Mouse (Mus musculus) ovary, postnatal 36 days (tissue): ENCODE measurements at regions not wholly inside any gene's neighbourhood (a gene's known extent, or its start where the extent isn't known, plus 50 kb on each side); places are given as distances from the start of the nearest gene placed in this dataset.
A peak's percentile ranks its signal among the peaks of the same experiment; 100 is the strongest.

Source experiments
- DNase-seq: peaks from one replicate; pipeline ENCODE4 v3.0.0; 2022; ENCODE audit warnings: low spot score, mixed read lengths

- DNase-seq = no peak
Observed at GRCm38 (mm10) chr12:56275556-56276242, 70.0 kb downstream of the Mbip start.

- DNase-seq = no peak
Observed at GRCm38 (mm10) chr12:56265049-56265448, 80.6 kb downstream of the Mbip start.

GRCm38 (mm10) chr12:56261471-56261870, 84.2 kb downstream of the Mbip start:
- no peak for DNase-seq

GRCm38 (mm10) chr12:56258401-56259050, 87.2 kb downstream of the Mbip start:
- no peak for DNase-seq

GRCm38 (mm10) chr12:56256243-56256881, 89.3 kb downstream of the Mbip start:
- DNase-seq = no peak

- no peak for DNase-seq
Observed at GRCm38 (mm10) chr12:56252612-56253444, 92.9 kb downstream of the Mbip start.

GRCm38 (mm10) chr12:56250262-56250661, 95.4 kb downstream of the Mbip start:
- no peak for DNase-seq

GRCm38 (mm10) chr12:56246406-56246805, 99.3 kb downstream of the Mbip start:
- no peak for DNase-seq

- DNase-seq = no peak
Observed at GRCm38 (mm10) chr12:56242803-56243202, 102.9 kb downstream of the Mbip start.

- peak; percentile 25 for DNase-seq
Observed at GRCm38 (mm10) chr12:56241735-56242134, 104.0 kb downstream of the Mbip start.

- no peak for DNase-seq
Observed at GRCm38 (mm10) chr12:56240206-56240605, 105.5 kb downstream of the Mbip start.

GRCm38 (mm10) chr12:56234571-56234970, 111.1 kb downstream of the Mbip start:
- DNase-seq = no peak

GRCm38 (mm10) chr12:56233209-56233608, 112.5 kb downstream of the Mbip start:
- no peak for DNase-seq

- no peak for DNase-seq
Observed at GRCm38 (mm10) chr12:56224142-56224895, 121.4 kb downstream of the Mbip start.

- DNase-seq = no peak
Observed at GRCm38 (mm10) chr12:56193524-56193923, 152.2 kb downstream of the Mbip start.

- no peak for DNase-seq
Observed at GRCm38 (mm10) chr12:56189562-56189961, 156.1 kb downstream of the Mbip start.

- no peak for DNase-seq
Observed at GRCm38 (mm10) chr12:56160736-56161135, 185.0 kb downstream of the Mbip start.

GRCm38 (mm10) chr12:56144359-56144758, 201.3 kb downstream of the Mbip start:
- DNase-seq = no peak

GRCm38 (mm10) chr12:56143789-56144188, 201.9 kb downstream of the Mbip start:
- no peak for DNase-seq

GRCm38 (mm10) chr12:56114446-56114845, 231.2 kb downstream of the Mbip start:
- DNase-seq = no peak

GRCm38 (mm10) chr12:56081406-56081805, 245.3 kb downstream of the Brms1l start:
- DNase-seq = no peak

GRCm38 (mm10) chr12:56064183-56064582, 228.1 kb downstream of the Brms1l start:
- no peak for DNase-seq
